ENCODE assay signal across 8 mouse cellular contexts in the genomic region with DNA sequence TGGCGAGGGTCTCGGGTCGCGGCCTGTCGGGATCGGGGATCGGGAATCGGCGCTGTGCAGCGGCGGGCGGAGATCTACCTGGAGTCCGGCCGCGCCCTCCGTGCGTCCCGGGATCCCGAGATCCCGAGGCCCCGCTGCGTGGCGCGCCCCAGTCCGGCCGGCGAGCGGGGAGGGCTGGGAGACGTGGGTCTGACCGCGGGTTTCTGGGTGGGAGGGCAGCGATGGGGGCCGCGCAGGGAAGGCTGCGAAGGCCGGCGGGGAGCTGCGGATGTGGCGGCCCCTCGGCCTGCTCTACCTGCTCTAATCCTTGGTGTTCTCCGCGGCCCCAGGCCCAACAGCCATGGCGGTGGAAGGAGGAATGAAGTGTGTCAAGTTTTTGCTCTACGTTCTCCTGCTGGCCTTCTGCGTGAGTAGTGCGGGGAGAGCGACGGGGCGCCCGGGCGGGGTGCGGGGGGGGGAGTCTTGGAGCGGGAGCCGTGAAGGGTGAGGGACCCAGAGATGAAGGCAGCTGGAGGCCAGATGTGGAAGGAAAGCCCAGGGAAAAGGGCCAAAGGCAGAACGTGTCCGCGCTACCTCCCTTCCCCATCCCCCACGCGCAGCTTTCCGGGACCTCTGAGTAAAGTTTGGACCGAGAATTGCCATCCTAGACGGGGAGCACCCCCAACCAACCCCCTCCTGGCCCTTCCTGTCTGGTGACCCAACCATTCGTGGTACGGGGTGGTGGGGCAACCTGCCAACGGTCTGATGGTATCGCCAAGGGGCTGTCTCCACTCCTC. TPM values are rescaled to one million over a fixed set of nuclear protein-coding genes. Genes with fewer than 3 reads are reported as not detected.
A peak's percentile ranks its signal among the peaks of the same experiment; 100 is the strongest.
DNase-seq lines count a peak whose midpoint lies in the region; ATAC-seq and TF ChIP-seq lines count a peak whose summit lies in the region.

No protein-coding gene starts in this region.

- peak overlapping the region; percentile 70 for H3K4me2 ChIP-seq in neural tube, embryonic 15.5 days

- TF ChIP-seq POLR2A in brain, embryonic 14.5 days (IDR thresholded peaks at IDR 0.05; ENCODE audit: borderline replicate concordance, extremely low read depth, insufficient read depth, insufficient read length, poor library complexity, severe bottlenecking), result 0 out of 2 replicates have a peak, but pooled peaks have one; percentile 2
- no peak for TF ChIP-seq POLR2A in kidney, adult 2 months (IDR thresholded peaks at IDR 0.05; ENCODE audit: low read depth, low read length)
- TF ChIP-seq POLR2A in lung, adult 2 months (IDR thresholded peaks at IDR 0.05; ENCODE audit: borderline replicate concordance, extremely low read depth, low read depth, low read length), result no peak

- H3K36me3 ChIP-seq in kidney, adult 2 months (ENCODE audit: control insufficient read depth, insufficient read depth, low read length), result peaks cover 4% of the 10 kb centered on the region; the same call in 1 of the 2 replicates
- no peaks in the 10 kb centered on the region for H3K36me3 ChIP-seq in neural tube, embryonic 15.5 days

- peaks cover 14% of the 10 kb centered on the region; the same call in 1 of the 2 replicates for H3K4me1 ChIP-seq in kidney, adult 2 months (ENCODE audit: control insufficient read depth, insufficient read depth, low read length)
- H3K4me1 ChIP-seq in lung, adult 2 months (ENCODE audit: control insufficient read depth, insufficient read depth, low read length), result no peaks in the 10 kb centered on the region
- H3K4me1 ChIP-seq in neural tube, embryonic 15.5 days, result peaks cover 26% of the 10 kb centered on the region

- peak; percentile 58 for ATAC-seq in neural tube, embryonic 15.5 days (ENCODE audit: low FRiP score)

- H3K27ac ChIP-seq in layer of hippocampus, adult 2 months, result peak overlapping the region; percentile 98
- peak overlapping the region; percentile 99 for H3K27ac ChIP-seq in kidney, adult 2 months (ENCODE audit: insufficient read depth, low read depth, low read length)
- peak overlapping the region; percentile 82 for H3K27ac ChIP-seq in neural tube, embryonic 15.5 days (replicated peaks)

- H3K9me3 ChIP-seq in neural tube, embryonic 15.5 days (replicated peaks), result no peaks in the 10 kb centered on the region

- DNase-seq in layer of hippocampus, adult 2 months (ENCODE audit: low spot score in 2 of 2), result peak in 1 of 2 experiments; percentile 48
- DNase-seq in layer of hippocampus, adult 18-20 months (ENCODE audit: low spot score in 2 of 2), result no peak
- DNase-seq in brain, embryonic 14.5 days (ENCODE audit: low read depth), result peak; percentile 66
- DNase-seq in gastrocnemius, postnatal 36 days, result peak; percentile 47 to 56
- DNase-seq in kidney, adult 2 months, result peak; percentile 66
- DNase-seq in lung, adult 2 months, result peak; percentile 54
- no peak for DNase-seq in thymus, postnatal 36 days

- 2% methylated on average over 65 of the region's 66 CpGs for WGBS in kidney, adult 2 months
- WGBS in lung, adult 2 months, result 2% methylated on average over 65 of the region's 66 CpGs
- 2% methylated on average over 56 of the region's 66 CpGs for WGBS in neural tube, embryonic 15.5 days

- H3K9ac ChIP-seq in neural tube, embryonic 15.5 days (replicated peaks), result peak overlapping the region; percentile 81

- no peaks in the 10 kb centered on the region for H3K27me3 ChIP-seq in kidney, adult 2 months (replicated peaks; ENCODE audit: control insufficient read depth, insufficient read depth, low read length)
- H3K27me3 ChIP-seq in neural tube, embryonic 15.5 days (replicated peaks), result no peaks in the 10 kb centered on the region

- intact Hi-C loops in gastrocnemius, postnatal 36 days (cut with DNase I), result no loop called here

- TF ChIP-seq CTCF in layer of hippocampus, adult 2 months (conservative IDR thresholded peaks at IDR 0.05), result no peak
- no peak for TF ChIP-seq CTCF in brain, embryonic 14.5 days (IDR thresholded peaks at IDR 0.05; ENCODE audit: borderline replicate concordance, extremely low read depth, insufficient read depth, insufficient read length)
- TF ChIP-seq CTCF in kidney, adult 2 months (conservative IDR thresholded peaks at IDR 0.05; ENCODE audit: insufficient read depth, insufficient read length, low read depth, low read length), result no peak
- TF ChIP-seq CTCF in lung, adult 2 months (IDR thresholded peaks at IDR 0.05; ENCODE audit: insufficient read depth, low read length), result no peak

- H3K4me3 ChIP-seq in layer of hippocampus, adult 2 months, result peak overlapping the region; percentile 74
- peak overlapping the region; percentile 92 for H3K4me3 ChIP-seq in kidney, adult 2 months (ENCODE audit: insufficient read depth, low read depth, low read length)
- peak overlapping the region; percentile 65 for H3K4me3 ChIP-seq in lung, adult 2 months (replicated peaks; ENCODE audit: extremely low read depth, low read depth, low read length)
- peak overlapping the region; percentile 64 for H3K4me3 ChIP-seq in neural tube, embryonic 15.5 days (replicated peaks)

RNA-seq across cellular contexts. Expression of a gene that starts 9.5 kb away (rescaled TPM):
- total RNA-seq in layer of hippocampus, adult 2 months (2021), result 10 to 100 TPM; 71.0 to 81.9 TPM
- total RNA-seq in layer of hippocampus, adult 18-20 months (2021), result 10 to 100 TPM; 74.2 to 79.4 TPM
- 59.6 and 74.0 TPM in 2 replicates for polyA plus RNA-seq in brain, embryonic 14.5 days (2012; rRNA removed)
- 100 to 1,000 TPM in 1 of 2 experiments, 10 to 100 TPM in 1; 94.8 to 103 TPM for total RNA-seq in gastrocnemius, postnatal 36 days (2021)
- polyA plus RNA-seq in kidney, adult 2 months (2012; rRNA removed), result 713 and 847 TPM in 2 replicates
- polyA plus RNA-seq in lung, adult 2 months (2012; rRNA removed), result 110 and 132 TPM in 2 replicates
- polyA plus RNA-seq in neural tube, embryonic 15.5 days (2015; fragmentation: Nextera tagmentation; extraction: Ambion mirVana), result 254 and 295 TPM in 2 replicates

RNA-seq across cellular contexts. Expression of a gene that starts 12.4 kb away (rescaled TPM):
- 1 to 10 TPM; 4.3 to 8.4 TPM for total RNA-seq in layer of hippocampus, adult 2 months (2021)
- total RNA-seq in layer of hippocampus, adult 18-20 months (2021), result 1 to 10 TPM; 7.1 to 8.1 TPM
- 21.7 and 23.6 TPM in 2 replicates for polyA plus RNA-seq in brain, embryonic 14.5 days (2012; rRNA removed)
- total RNA-seq in gastrocnemius, postnatal 36 days (2021), result 1 to 10 TPM; 3.5 to 4.1 TPM
- polyA plus RNA-seq in kidney, adult 2 months (2012; rRNA removed), result 38.9 and 46.0 TPM in 2 replicates
- polyA plus RNA-seq in lung, adult 2 months (2012; rRNA removed), result 20.1 and 20.3 TPM in 2 replicates
- polyA plus RNA-seq in neural tube, embryonic 15.5 days (2015; fragmentation: Nextera tagmentation; extraction: Ambion mirVana), result 15.7 and 19.8 TPM in 2 replicates

RNA-seq across cellular contexts. Expression of a gene that starts 13.6 kb away (rescaled TPM):
- total RNA-seq in layer of hippocampus, adult 2 months (2021), result 100 to 1,000 TPM in 1 of 2 experiments, 10 to 100 TPM in 1; 88.5 to 102 TPM
- total RNA-seq in layer of hippocampus, adult 18-20 months (2021), result 10 to 100 TPM; 94.9 to 98.7 TPM
- 269 and 298 TPM in 2 replicates for polyA plus RNA-seq in brain, embryonic 14.5 days (2012; rRNA removed)
- 100 to 1,000 TPM; 146 to 165 TPM for total RNA-seq in gastrocnemius, postnatal 36 days (2021)
- polyA plus RNA-seq in kidney, adult 2 months (2012; rRNA removed), result 339 and 365 TPM in 2 replicates
- 171 and 192 TPM in 2 replicates for polyA plus RNA-seq in lung, adult 2 months (2012; rRNA removed)
- polyA plus RNA-seq in neural tube, embryonic 15.5 days (2015; fragmentation: Nextera tagmentation; extraction: Ambion mirVana), result 248 and 265 TPM in 2 replicates

RNA-seq across cellular contexts. Expression of a gene that starts 18.7 kb away (rescaled TPM):
- 10 to 100 TPM; 20.5 to 21.9 TPM for total RNA-seq in layer of hippocampus, adult 2 months (2021)
- 10 to 100 TPM; 18.2 to 18.9 TPM for total RNA-seq in layer of hippocampus, adult 18-20 months (2021)
- 10.1 and 17.4 TPM in 2 replicates for polyA plus RNA-seq in brain, embryonic 14.5 days (2012; rRNA removed)
- total RNA-seq in gastrocnemius, postnatal 36 days (2021), result 1 to 10 TPM; 2.8 to 5.8 TPM
- polyA plus RNA-seq in kidney, adult 2 months (2012; rRNA removed), result 2.5 and 2.9 TPM in 2 replicates
- 0.45 and 0.99 TPM in 2 replicates for polyA plus RNA-seq in lung, adult 2 months (2012; rRNA removed)
- 6.8 and 9.0 TPM in 2 replicates for polyA plus RNA-seq in neural tube, embryonic 15.5 days (2015; fragmentation: Nextera tagmentation; extraction: Ambion mirVana)

RNA-seq across cellular contexts. Expression of a gene that starts 23.4 kb away (rescaled TPM):
- total RNA-seq in layer of hippocampus, adult 2 months (2021), result 10 to 100 TPM; 39.5 to 42.9 TPM
- total RNA-seq in layer of hippocampus, adult 18-20 months (2021), result 10 to 100 TPM; 29.7 to 30.0 TPM
- polyA plus RNA-seq in brain, embryonic 14.5 days (2012; rRNA removed), result 5.8 and 7.1 TPM in 2 replicates
- 10 to 100 TPM; 47.9 to 60.1 TPM for total RNA-seq in gastrocnemius, postnatal 36 days (2021)
- polyA plus RNA-seq in kidney, adult 2 months (2012; rRNA removed), result 14.6 and 17.8 TPM in 2 replicates
- polyA plus RNA-seq in lung, adult 2 months (2012; rRNA removed), result 31.5 and 37.6 TPM in 2 replicates
- polyA plus RNA-seq in neural tube, embryonic 15.5 days (2015; fragmentation: Nextera tagmentation; extraction: Ambion mirVana), result 7.2 and 8.8 TPM in 2 replicates

Comparison
In these comparisons a context has a peak if more than half of its experiments do, and no peak if none do; other contexts are left out.
1. DNase-seq: peak in brain, embryonic 14.5 days (single experiment), gastrocnemius, postnatal 36 days (2 of 2), kidney, adult 2 months (single experiment) and lung, adult 2 months (single experiment); none in layer of hippocampus, adult 18-20 months (0 of 2) and thymus, postnatal 36 days (0 of 2).
2. Peak in every context shown above with its lines, with median percentiles within 50 percentile points of each other: H3K27ac ChIP-seq and H3K4me3 ChIP-seq.